ENCODE assay signal across 9 mouse cellular contexts in genomic region chr2:48947761-48948160, GRCm38 (mm10). TPM values are rescaled to one million over a fixed set of nuclear protein-coding genes. Genes with fewer than 3 reads are reported as not detected.
DNase-seq lines count a peak whose midpoint lies in the region; ATAC-seq and TF ChIP-seq lines count a peak whose summit lies in the region.
"Had no signal": no experiment of that assay in that cellular context is flagged by ENCODE, and none has a peak within 500 bp of the region (broad histone marks: within the 10 kb centered on the region; RNA-seq: fewer than 3 reads in every experiment).

No protein-coding gene starts in this region.

- no peak for ATAC-seq in kidney, embryonic 15.5 days (replicated peaks; ENCODE audit: low FRiP score)

- peak overlapping the region; percentile 91 for H3K4me3 ChIP-seq in kidney, embryonic 15.5 days (replicated peaks)
- H3K4me3 ChIP-seq in brown adipose tissue, adult 24 weeks (ENCODE audit: insufficient read depth, low read depth, low read length): peak overlapping the region; percentile 11; the same call in 1 of the 2 replicates
- H3K4me3 ChIP-seq in myocyte: peak overlapping the region; percentile 100

- H3K27ac ChIP-seq in kidney, embryonic 15.5 days: no peak overlapping the region
- no peak overlapping the region for H3K27ac ChIP-seq in brown adipose tissue, adult 24 weeks (replicated peaks; ENCODE audit: low read depth, low read length)

- 68% methylated on average over 3 of the region's 3 CpGs for WGBS in kidney, embryonic 15.5 days

- intact Hi-C loops in left cerebral cortex, postnatal 10 days (cut with DNase I): no loop called here

- H3K4me2 ChIP-seq in kidney, embryonic 15.5 days: peak overlapping the region; percentile 69
- H3K4me2 ChIP-seq in myocyte (ENCODE audit: low read depth): peak overlapping the region; percentile 82

- DNase-seq in kidney, adult 9 months: no peak
- peak; percentile 20 for DNase-seq in induced T-regulatory cell, adult 2 months (ENCODE audit: low read depth)
- DNase-seq in left cerebral cortex, postnatal 10 days (ENCODE audit: extremely low spot score in 1 of 2, low spot score in 2 of 2): no peak
- no peak for DNase-seq in urinary bladder, postnatal 4 days (ENCODE audit: low spot score in 2 of 2)
- no peak for DNase-seq in cerebellum, adult 11-12 months
- DNase-seq: left cerebral cortex, postnatal 4 days had no signal

- H3K27me3 ChIP-seq in kidney, embryonic 15.5 days: no peaks in the 10 kb centered on the region
- no peaks in the 10 kb centered on the region for H3K27me3 ChIP-seq in myocyte (ENCODE audit: control insufficient read depth, insufficient read depth, insufficient read length)

- peak overlapping the region; percentile 23; the same call in 1 of the 2 replicates for H3K9ac ChIP-seq in kidney, embryonic 15.5 days

- H3K4me1 ChIP-seq in kidney, embryonic 15.5 days: peaks cover 9% of the 10 kb centered on the region
- H3K4me1 ChIP-seq in brown adipose tissue, adult 24 weeks (ENCODE audit: control insufficient read depth, insufficient read depth, insufficient read length, low read length): no peaks in the 10 kb centered on the region

- no peaks in the 10 kb centered on the region for H3K9me3 ChIP-seq in kidney, embryonic 15.5 days (replicated peaks)

- H3K36me3 ChIP-seq in kidney, embryonic 15.5 days: no peaks in the 10 kb centered on the region
- no peaks in the 10 kb centered on the region for H3K36me3 ChIP-seq in myocyte (ENCODE audit: control insufficient read depth, insufficient read depth)

- peaks cover 94% of the 10 kb centered on the region for H3K79me2 ChIP-seq in myocyte (ENCODE audit: control insufficient read depth, insufficient read depth)

- H3ac ChIP-seq in myocyte (ENCODE audit: control insufficient read depth, insufficient read length): no peak overlapping the region

- TF ChIP-seq POLR2A in myocyte (IDR thresholded peaks at IDR 0.05; ENCODE audit: insufficient read length, low read depth): no peak

TF ChIP-seq in myocyte, 11 proteins besides CTCF, POLR2A, EP300 and RAD21:
- TF ChIP-seq MYOG (IDR thresholded peaks at IDR 0.05; ENCODE audit: control insufficient read depth in 1 of 3, insufficient read depth in 1 of 3, insufficient read length in 2 of 3, low read depth in 2 of 3) (no peak), USF1 (IDR thresholded peaks at IDR 0.05; ENCODE audit: low read depth) (no peak), TCF3 (IDR thresholded peaks at IDR 0.05; ENCODE audit: insufficient read length, low read depth) (no peak), POLR2AphosphoS2 (IDR thresholded peaks at IDR 0.05; ENCODE audit: insufficient read length, low read depth) (no peak), TCF12 (IDR thresholded peaks at IDR 0.05; ENCODE audit: insufficient read depth, poor library complexity, severe bottlenecking) (no peak), MYOD1 (IDR thresholded peaks at IDR 0.05; ENCODE audit: control insufficient read depth in 1 of 3, insufficient read length in 2 of 3, low read depth in 2 of 3) (no peak), MAX (IDR thresholded peaks at IDR 0.05; ENCODE audit: low read depth) (no peak), E2F4 (IDR thresholded peaks at IDR 0.05; ENCODE audit: insufficient read depth) (no peak), REST (IDR thresholded peaks at IDR 0.05; ENCODE audit: insufficient read depth, insufficient read length) (no peak), SRF (IDR thresholded peaks at IDR 0.05; ENCODE audit: control insufficient read depth, insufficient read length, low read depth) (no peak), CEBPB (IDR thresholded peaks at IDR 0.05; ENCODE audit: insufficient read depth, poor library complexity, severe bottlenecking) (no peak)

RNA-seq across cellular contexts. Expression of gene Mbd5, which starts 1.5 kb away (rescaled TPM):
- 29.1 and 30.4 TPM in 2 replicates for polyA plus RNA-seq in kidney, embryonic 15.5 days (2015; fragmentation: Nextera tagmentation; extraction: Ambion mirVana)
- 10.9 and 17.6 TPM in 2 replicates for polyA plus RNA-seq in brown adipose tissue, adult 24 weeks (2012; ENCODE audit: insufficient read depth, insufficient read length, missing spikeins)
- polyA plus RNA-seq in myocyte (2012; fragmentation: generic; extraction: Trizol): 5.0 TPM
- total RNA-seq in left cerebral cortex, postnatal 10 days (2021): 100 to 1,000 TPM in 1 of 2 experiments, 10 to 100 TPM in 1; 97.3 to 101 TPM

RNA-seq across cellular contexts. Expression of gene Orc4, which starts 2.3 kb away (rescaled TPM):
- polyA plus RNA-seq in kidney, embryonic 15.5 days (2015; fragmentation: Nextera tagmentation; extraction: Ambion mirVana): 98.8 and 105 TPM in 2 replicates
- 47.4 and 52.1 TPM in 2 replicates for polyA plus RNA-seq in brown adipose tissue, adult 24 weeks (2012; ENCODE audit: insufficient read depth, insufficient read length, missing spikeins)
- 20.4 TPM for polyA plus RNA-seq in myocyte (2012; fragmentation: generic; extraction: Trizol)
- total RNA-seq in left cerebral cortex, postnatal 10 days (2021): 10 to 100 TPM; 67.9 to 70.2 TPM

Comparison
In these comparisons a context has a peak if more than half of its experiments do, and no peak if none do; other contexts are left out.
1. H3K4me3 ChIP-seq: peak in every context shown above with its lines; median percentile 100 in myocyte; 91 in kidney, embryonic 15.5 days; 11 in brown adipose tissue, adult 24 weeks.